Mouse (Mus musculus) lung, postnatal 0 days (tissue): ENCODE measurements around the gene Lrrc63.

Experiments
- CTCF ChIP-seq: IDR thresholded peaks from 2 replicates; pipeline ENCODE4 v1.5.1; 2016; ENCODE audit warnings: antibody characterized with exemption, mild to moderate bottlenecking
- EP300 ChIP-seq: IDR thresholded peaks from 2 replicates; pipeline ENCODE4 v1.6.1; 2016; ENCODE audit warnings: antibody characterized with exemption, mild to moderate bottlenecking, control low read depth

- no peak for TF ChIP-seq CTCF
- TF ChIP-seq EP300: no peak
Observed at GRCm38 (mm10) chr14:75168501-75168900, 37.8 kb upstream of the Lrrc63 start.
